Mouse (Mus musculus): ENCODE results near the gene Stxbp6.

DNA sequence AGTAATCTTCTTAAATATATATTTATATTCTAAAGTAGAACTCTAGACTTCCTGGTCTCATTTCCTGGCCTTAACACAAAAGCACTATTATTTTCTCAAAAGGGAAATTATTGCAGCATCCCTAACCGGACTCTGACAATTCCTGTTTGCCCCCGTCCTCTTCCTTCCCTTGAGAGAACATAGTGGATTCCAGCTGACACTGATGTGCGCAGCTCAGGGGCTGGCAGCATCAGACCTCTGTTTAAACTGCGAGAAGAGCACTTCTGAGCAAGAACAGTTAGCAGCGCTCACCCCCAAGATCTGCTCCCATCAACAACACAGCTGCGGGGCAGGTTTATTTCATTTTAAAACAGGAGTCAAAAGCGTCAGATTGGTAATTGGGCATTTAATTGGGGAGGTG, 142.8 kb downstream of the Stxbp6 start:
- no peak for TF ChIP-seq POLR2A (IDR thresholded peaks at IDR 0.05; ENCODE audit: insufficient read length, low read depth)
- TF ChIP-seq E2F4 (IDR thresholded peaks at IDR 0.05; ENCODE audit: insufficient read depth), result no peak
- no peak for TF ChIP-seq REST (IDR thresholded peaks at IDR 0.05; ENCODE audit: insufficient read depth, insufficient read length)
- TF ChIP-seq TCF12 (IDR thresholded peaks at IDR 0.05; ENCODE audit: insufficient read depth, poor library complexity, severe bottlenecking), result no peak
- TF ChIP-seq CEBPB (IDR thresholded peaks at IDR 0.05; ENCODE audit: insufficient read depth, poor library complexity, severe bottlenecking), result no peak
- no peak for TF ChIP-seq POLR2AphosphoS2 (IDR thresholded peaks at IDR 0.05; ENCODE audit: insufficient read length, low read depth)
- no peak for TF ChIP-seq USF1 (IDR thresholded peaks at IDR 0.05; ENCODE audit: low read depth)
- no peak for TF ChIP-seq MYOG (IDR thresholded peaks at IDR 0.05; ENCODE audit: control insufficient read depth in 1 of 3, insufficient read depth in 1 of 3, insufficient read length in 2 of 3, low read depth in 2 of 3)
- no peak for TF ChIP-seq MAX (IDR thresholded peaks at IDR 0.05; ENCODE audit: low read depth)
- TF ChIP-seq MYOD1 (IDR thresholded peaks at IDR 0.05; ENCODE audit: control insufficient read depth in 1 of 3, insufficient read length in 2 of 3, low read depth in 2 of 3), result no peak
- TF ChIP-seq SRF (IDR thresholded peaks at IDR 0.05; ENCODE audit: control insufficient read depth, insufficient read length, low read depth), result no peak
